Mouse (Mus musculus): ENCODE measurements around the gene Ints4.
"Not testable (repeated sequence)": the region's sequence is repeated elsewhere in the genome, so short reads cannot be mapped to it uniquely, and the experiment has no call there.

The Ints4 gene

DNA sequence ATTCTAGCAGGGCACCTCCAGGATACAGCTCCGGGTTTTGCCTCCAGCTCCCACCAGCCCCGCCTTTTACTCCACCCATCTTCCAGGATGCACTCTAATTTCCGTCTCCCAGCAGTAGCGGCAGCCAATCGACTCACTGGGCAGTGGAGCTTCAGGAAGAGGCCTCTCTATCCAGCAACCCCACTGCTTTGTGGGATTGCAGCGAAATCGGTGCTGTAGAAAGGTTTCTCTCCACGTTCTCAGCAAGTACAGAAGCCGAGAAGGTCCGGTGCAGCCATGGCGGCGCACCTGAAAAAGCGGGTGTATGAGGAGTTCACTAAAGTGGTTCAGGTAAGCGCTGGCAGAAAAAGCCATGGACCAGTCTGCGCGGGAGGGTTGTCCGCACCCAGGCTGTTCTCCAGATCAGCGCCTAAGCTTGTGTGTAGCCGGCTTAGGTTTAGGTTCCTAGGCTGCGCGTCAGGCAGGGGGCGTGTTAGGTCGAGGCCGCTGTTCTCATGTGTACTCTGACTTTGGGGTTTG lies at the start of gene Ints4:
Gene Ints4 (plus strand): TSS at position 136 of the 519 bp plus-strand sequence.
- DNase-seq (ENCODE audit: extremely low spot score): peak; percentile 90

DNA sequence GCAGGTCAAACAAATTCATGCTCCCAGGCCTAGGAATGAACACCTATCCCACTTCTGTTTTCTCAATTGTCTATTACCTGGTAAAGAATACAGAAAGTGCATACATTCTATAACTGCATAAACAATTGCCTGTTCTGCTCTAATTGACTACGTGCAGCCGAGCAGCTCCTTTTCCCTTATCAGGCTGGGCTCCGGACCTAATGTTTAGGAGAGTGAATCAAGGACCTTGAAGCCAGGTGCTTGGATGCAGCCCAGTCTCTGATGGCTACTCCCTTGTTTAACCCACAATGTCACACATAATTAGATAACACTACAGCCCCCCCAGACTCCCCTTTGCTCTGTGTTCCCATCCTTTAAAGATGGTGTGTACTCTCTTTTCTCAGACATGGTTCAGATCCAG lies 47.2 kb upstream of the Ints4 start:
- DNase-seq (ENCODE audit: extremely low spot score): not testable (repeated sequence)

DNA sequence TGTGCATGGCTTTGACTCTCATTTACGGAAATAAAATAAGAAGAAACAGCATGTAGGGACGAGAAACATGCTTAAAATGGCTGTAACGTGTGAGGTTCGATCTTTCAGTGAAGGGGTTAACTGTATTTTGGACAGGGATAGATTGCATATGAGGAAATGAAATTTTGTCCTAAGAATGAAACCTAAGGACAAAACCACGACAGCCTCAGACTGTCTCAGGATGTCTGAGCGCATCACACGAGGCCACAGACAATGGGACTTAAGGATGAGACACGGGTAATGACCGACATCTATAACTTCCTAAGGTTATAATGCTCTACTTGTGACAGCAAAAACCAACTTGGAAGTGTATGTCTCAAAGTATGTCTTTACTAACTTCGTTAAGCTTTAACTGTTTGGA lies 46.2 kb upstream of the Ints4 start:
- DNase-seq (ENCODE audit: extremely low spot score): no peak

DNA sequence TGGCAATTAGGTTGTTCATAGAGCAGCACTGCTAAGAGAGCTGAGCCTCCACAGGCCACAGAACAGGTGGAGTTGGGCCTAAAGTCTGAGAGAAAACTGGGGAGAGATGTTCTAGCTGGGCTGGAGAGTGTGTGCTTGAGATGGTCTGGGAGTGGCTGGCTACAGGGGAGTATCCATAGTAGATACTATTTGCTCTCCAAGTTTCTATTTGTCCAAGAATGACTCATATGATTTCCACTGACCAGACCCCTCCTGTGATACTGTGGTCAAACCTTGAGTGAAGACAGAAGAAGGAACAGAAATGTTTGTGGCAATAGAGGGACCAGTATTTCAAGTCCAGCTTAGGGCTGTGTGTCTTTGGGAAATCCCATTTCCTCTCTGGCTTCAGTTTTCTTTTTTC lies 41.8 kb upstream of the Ints4 start:
- no peak for DNase-seq (ENCODE audit: extremely low spot score)

- DNase-seq (ENCODE audit: extremely low spot score): no peak
Observed at GRCm38 (mm10) chr7:97446171-97446925, 34.4 kb upstream of the Ints4 start.

- DNase-seq (ENCODE audit: extremely low spot score): no peak
Observed at GRCm38 (mm10) chr7:97447050-97447531, 33.7 kb upstream of the Ints4 start.

DNA sequence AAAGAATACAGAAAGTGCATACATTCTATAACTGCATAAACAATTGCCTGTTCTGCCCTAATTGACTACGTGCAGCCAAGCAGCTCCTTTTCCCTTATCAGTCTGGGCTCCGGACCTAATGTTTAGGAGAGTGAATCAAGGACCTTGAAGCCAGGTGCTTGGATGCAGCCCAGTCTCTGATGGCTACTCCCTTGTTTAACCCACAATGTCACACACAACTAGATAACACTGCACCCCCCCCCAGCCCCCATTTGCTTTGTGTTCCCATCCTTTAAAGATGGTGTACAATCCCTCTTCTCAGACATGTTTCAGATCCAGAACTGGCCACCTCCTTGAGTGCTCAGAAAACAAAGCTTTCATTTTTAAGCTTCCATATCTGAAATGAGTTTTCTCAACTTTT lies 29.7 kb upstream of the Ints4 start, which contains the start of gene Kctd14:
Gene Kctd14 (plus strand): TSS at position 301 of the 400 bp plus-strand sequence.
- not testable (repeated sequence) for DNase-seq (ENCODE audit: extremely low spot score)

DNA sequence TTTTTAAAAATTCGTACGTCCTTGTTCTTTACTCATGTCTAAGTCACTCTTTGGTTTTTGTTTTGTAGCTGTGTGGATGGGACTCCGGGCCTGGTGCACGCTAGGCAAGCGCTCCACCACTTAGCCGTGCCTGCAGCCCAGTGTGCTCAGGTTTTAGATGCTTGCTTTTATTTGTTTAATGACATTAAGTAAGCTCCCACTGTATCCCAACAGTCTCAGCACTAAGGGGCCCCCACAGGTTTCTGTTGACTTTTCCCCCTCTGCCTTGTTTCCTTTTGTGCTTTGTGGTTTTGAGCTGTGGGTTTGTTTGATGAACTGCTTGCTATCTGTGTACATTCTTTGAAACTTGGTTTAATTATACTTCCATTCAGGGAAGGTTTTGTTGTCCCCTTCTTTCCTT lies 28.6 kb upstream of the Ints4 start:
- DNase-seq (ENCODE audit: extremely low spot score): no peak

- peak; percentile 35 for DNase-seq (ENCODE audit: extremely low spot score)
Observed at GRCm38 (mm10) chr7:97453141-97453921, 27.4 kb upstream of the Ints4 start.

DNA sequence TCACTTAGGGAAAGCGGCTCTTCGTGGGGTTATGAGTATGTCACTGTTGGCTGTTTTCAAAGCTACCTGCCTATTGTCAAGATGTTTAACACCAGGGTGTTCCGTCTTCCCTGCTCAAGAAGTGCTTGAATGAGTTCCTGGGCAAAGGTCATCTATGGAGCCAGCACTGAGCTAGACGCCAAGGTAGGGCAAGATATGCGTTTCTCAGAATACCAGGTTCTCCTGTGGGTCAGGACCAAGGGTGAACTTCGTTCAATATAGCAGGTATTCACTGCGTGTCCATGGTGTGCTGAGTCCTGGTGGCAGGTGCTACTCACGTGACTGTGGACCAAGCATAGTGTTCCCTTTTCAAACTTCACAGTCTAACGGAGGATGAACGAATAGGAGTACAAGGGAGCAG lies 26.0 kb upstream of the Ints4 start:
- DNase-seq (ENCODE audit: extremely low spot score): no peak

DNA sequence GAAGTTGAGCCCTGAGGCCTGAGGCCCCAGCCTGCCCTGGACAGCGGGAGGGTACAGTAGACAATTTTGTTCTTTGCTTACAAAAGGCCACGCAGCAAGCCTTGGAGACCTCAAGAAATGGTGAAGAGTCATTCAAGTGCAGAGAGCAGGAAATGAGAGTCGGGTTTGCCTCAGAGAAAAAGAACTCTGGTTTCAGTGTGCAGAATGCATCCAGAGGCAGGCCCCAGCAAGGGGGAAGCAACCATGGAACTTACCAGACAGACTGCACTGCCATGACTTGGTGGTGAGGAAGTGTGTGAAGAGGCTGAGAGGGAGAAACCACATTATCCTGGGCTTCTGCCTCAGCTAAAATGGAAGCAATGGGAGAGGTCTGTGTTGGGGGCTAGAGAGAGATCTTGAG lies 25.2 kb upstream of the Ints4 start:
- no peak for DNase-seq (ENCODE audit: extremely low spot score)

- no peak for DNase-seq (ENCODE audit: extremely low spot score)
Observed at GRCm38 (mm10) chr7:97473001-97473400, 7.8 kb upstream of the Ints4 start.

GRCm38 (mm10) chr7:97479349-97479748 lies 1.4 kb upstream of the Ints4 start:
- no peak for DNase-seq (ENCODE audit: extremely low spot score)

- DNase-seq (ENCODE audit: extremely low spot score): no peak
Observed at GRCm38 (mm10) chr7:97480290-97480689, 466 bp upstream of the Ints4 start.

GRCm38 (mm10) chr7:97483378-97483777 lies 2.6 kb downstream of the Ints4 start:
- DNase-seq (ENCODE audit: extremely low spot score): no peak

GRCm38 (mm10) chr7:97491157-97491556 lies 10.4 kb downstream of the Ints4 start:
- DNase-seq (ENCODE audit: extremely low spot score): no peak

- no peak for DNase-seq (ENCODE audit: extremely low spot score)
Observed at GRCm38 (mm10) chr7:97492420-97492819, 11.7 kb downstream of the Ints4 start.

DNA sequence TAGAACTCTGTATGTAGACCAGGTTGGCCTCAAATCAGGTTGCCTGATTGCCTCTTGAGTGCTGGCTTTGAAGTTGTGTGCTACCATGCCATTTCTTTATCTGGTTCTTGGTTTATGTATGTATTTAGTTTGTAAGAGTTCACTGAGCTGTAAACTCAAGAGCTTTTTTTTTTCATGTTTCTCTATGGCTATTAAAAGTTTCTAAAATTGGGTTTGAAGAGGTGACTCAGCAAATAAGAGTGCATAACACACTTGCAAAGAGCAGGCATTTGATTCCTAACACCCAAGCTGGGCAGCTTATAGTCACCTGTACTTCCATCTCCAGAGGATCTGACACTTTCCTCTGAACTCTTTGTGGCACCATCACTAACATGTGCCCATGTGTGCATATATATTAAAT lies 14.3 kb downstream of the Ints4 start:
- DNase-seq (ENCODE audit: extremely low spot score): no peak

GRCm38 (mm10) chr7:97500555-97501209 lies 19.9 kb downstream of the Ints4 start:
- DNase-seq (ENCODE audit: extremely low spot score): no peak

GRCm38 (mm10) chr7:97514786-97515185 lies 34.0 kb downstream of the Ints4 start:
- DNase-seq (ENCODE audit: extremely low spot score): no peak

GRCm38 (mm10) chr7:97519935-97520334 lies 39.2 kb downstream of the Ints4 start:
- DNase-seq (ENCODE audit: extremely low spot score): no peak

GRCm38 (mm10) chr7:97535531-97535930 lies 54.8 kb downstream of the Ints4 start:
- DNase-seq (ENCODE audit: extremely low spot score): no peak

Data from embryo, embryonic 9.5 days (tissue).